Mouse (Mus musculus) effector memory CD4-positive, alpha-beta T cell, adult 5 months (primary cell): Measurements from ENCODE around the gene Spin2c. TPM values are rescaled to one million over a fixed set of nuclear protein-coding genes. Genes with fewer than 3 reads are reported as not detected.

Experiments used
- polyA plus RNA-seq: library from polyadenylated mRNA; unstranded; fragments of 100-300 nt; shearing (Covaris generic); gene quantifications from one replicate; pipeline ENCODE4 v1.2.1, GENCODE M21; 2017

The Spin2c gene
- 1.3 TPM for polyA plus RNA-seq

GRCm38 (mm10) chrX:153831951-153832561 lies at the start of gene Spin2c:
Gene Spin2c (plus strand): TSS chrX:153832225.

Other genes with a start within 250 kb of the Spin2c start
- gene Kctd12b, start 135.8 kb upstream of the Spin2c start, polyA plus RNA-seq: 0.17 TPM
- gene Nbdy, start 108.6 kb upstream of the Spin2c start, polyA plus RNA-seq: 41.4 TPM
- not detected for gene Samt1, start 180.4 kb downstream of the Spin2c start, polyA plus RNA-seq
- not detected for gene 4921511M17Rik, start 201.6 kb downstream of the Spin2c start, polyA plus RNA-seq
- gene Gm10057, start 222.8 kb downstream of the Spin2c start, polyA plus RNA-seq: not detected